Mouse (Mus musculus) layer of hippocampus, adult 9-11 months (tissue): ENCODE results near the gene Cnot11.
"Not testable (repeated sequence)": the region's sequence is repeated elsewhere in the genome, so short reads cannot be mapped to it uniquely, and the experiment has no call there.

Experiments used
- DNase-seq: peaks from one replicate; pipeline ENCODE4 v3.0.0; 2022

The Cnot11 gene

GRCm38 (mm10) chr1:39581215-39581614, 46.4 kb downstream of the Cnot11 start:
- DNase-seq, result no peak

- no peak for DNase-seq
Measured at GRCm38 (mm10) chr1:39583173-39583572, 48.4 kb downstream of the Cnot11 start.

GRCm38 (mm10) chr1:39585416-39585815, 50.6 kb downstream of the Cnot11 start:
- no peak for DNase-seq

GRCm38 (mm10) chr1:39590193-39590592, 55.4 kb downstream of the Cnot11 start:
- no peak for DNase-seq

- not testable (repeated sequence) for DNase-seq
Measured at GRCm38 (mm10) chr1:39591557-39591956, 56.8 kb downstream of the Cnot11 start.

GRCm38 (mm10) chr1:39592090-39592489, 57.3 kb downstream of the Cnot11 start:
- DNase-seq, result no peak

DNA sequence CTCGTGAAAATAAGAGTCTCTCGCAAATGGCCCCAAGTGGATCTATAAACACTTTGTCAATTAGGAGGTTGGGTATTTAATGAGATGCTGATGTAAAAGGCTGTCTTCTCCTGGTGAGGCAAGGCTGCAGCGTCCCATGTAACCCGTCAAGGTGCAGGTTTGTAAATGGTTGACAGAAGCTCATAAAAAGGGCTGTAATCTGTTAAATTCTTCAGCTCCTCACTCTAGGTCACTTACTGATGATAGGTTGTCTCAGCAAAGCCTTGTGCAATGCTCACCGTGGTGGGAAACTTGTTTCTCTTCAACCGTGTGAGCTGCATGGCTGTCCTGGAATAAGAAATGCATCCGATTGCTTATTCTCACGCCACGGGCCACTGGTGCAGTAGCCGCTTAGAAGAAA, 59.0 kb downstream of the Cnot11 start:
- no peak for DNase-seq
